Mouse (Mus musculus): ENCODE measurements at regions not wholly inside any gene's neighbourhood (a gene's known extent, or its start where the extent isn't known, plus 50 kb on each side); places are given as distances from the start of the nearest gene placed in this dataset.

DNA sequence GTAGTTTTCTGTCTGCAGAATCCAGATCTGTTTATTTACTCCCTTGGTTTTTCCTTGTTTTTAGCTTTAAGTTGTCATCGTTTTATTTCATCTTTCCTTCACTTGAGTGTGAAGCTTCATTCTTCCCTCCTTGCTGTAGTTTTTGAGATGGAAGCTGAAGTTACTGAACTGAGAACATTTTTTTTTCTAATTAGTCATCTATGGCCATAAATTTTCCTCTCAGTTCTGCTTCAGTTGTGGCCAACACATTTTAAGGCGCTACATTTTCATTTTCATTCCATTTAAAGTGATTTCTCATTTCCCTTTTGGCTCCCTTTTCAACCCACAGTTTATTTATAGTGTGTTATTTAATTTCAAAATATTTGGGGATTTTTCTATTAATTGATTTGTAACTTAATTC, 340.5 kb downstream of the Pros1 start:
- TF ChIP-seq POLR2A (IDR thresholded peaks at IDR 0.05; ENCODE audit: control insufficient read depth in 1 of 2, insufficient read depth in 1 of 2, low read depth in 1 of 2, low read length in 2 of 2, poor library complexity in 1 of 2) (no peak), CTCF (IDR thresholded peaks at IDR 0.05 in 2 of 3, conservative IDR thresholded peaks at IDR 0.05 in 1 of 3; ENCODE audit: control insufficient read depth in 1 of 3, insufficient read depth in 1 of 3, low read depth in 2 of 3, low read length in 3 of 3, poor library complexity in 1 of 3, severe bottlenecking in 1 of 3) (no peak), ELF1 (IDR thresholded peaks at IDR 0.05; ENCODE audit: low read depth, low read length) (no peak), UBTF (IDR thresholded peaks at IDR 0.05; ENCODE audit: borderline replicate concordance, insufficient read depth, low read depth, low read length) (no peak)

Measured in MEL (cell line).